Mouse (Mus musculus) hindbrain, embryonic 12.5 days (tissue): Measurements from ENCODE around the gene B3glct. TPM values are rescaled to one million over a fixed set of nuclear protein-coding genes. Genes with fewer than 3 reads are reported as not detected.

ENCODE experiments used
- ATAC-seq: fragments of 200-750 bp; cut with Nextera tagmentation; 2 replicates; pipeline ENCODE4 v1.8.0; 2017; ENCODE audit warnings: moderate TSS enrichment; ENCODE audit not compliant: low FRiP score
- H3K27ac ChIP-seq: fragments of 300-500 bp; sonication (generic); 2 replicates; pipeline ENCODE4 v1.5.1; 2016; ENCODE audit warnings: mild to moderate bottlenecking
- H3K27me3 ChIP-seq: fragments of 300-500 bp; sonication (generic); 2 replicates; pipeline ENCODE4 v1.6.1; 2016; ENCODE audit warnings: mild to moderate bottlenecking
- H3K36me3 ChIP-seq: fragments of 300-500 bp; sonication (generic); 2 replicates; pipeline ENCODE4 v1.6.1; 2016; ENCODE audit warnings: mild to moderate bottlenecking
- H3K4me1 ChIP-seq: fragments of 300-500 bp; sonication (generic); 2 replicates; pipeline ENCODE4 v1.6.1; 2016
- H3K4me2 ChIP-seq: fragments of 300-500 bp; sonication (generic); replicated peaks from 2 replicates; pipeline ENCODE4 v1.6.1; 2016; ENCODE audit warnings: mild to moderate bottlenecking
- H3K4me3 ChIP-seq: fragments of 300-500 bp; sonication (generic); 2 replicates; pipeline ENCODE4 v1.5.1; 2016; ENCODE audit warnings: mild to moderate bottlenecking
- H3K9ac ChIP-seq: fragments of 300-500 bp; sonication (generic); 2 replicates; pipeline ENCODE4 v1.6.1; 2016; ENCODE audit warnings: mild to moderate bottlenecking, moderate library complexity
- H3K9me3 ChIP-seq: fragments of 300-500 bp; sonication (generic); replicated peaks from 2 replicates; pipeline ENCODE4 v1.6.1; 2016; ENCODE audit warnings: mild to moderate bottlenecking
- WGBS: fragments of 180-500 bp; shearing (Covaris S2); methylation state at CpG from one replicate; pipeline ENCODE4 v1.1.7; 2016; 5-methylcytosine and 5-hydroxymethylcytosine counted together
- polyA plus RNA-seq: library from polyadenylated mRNA; unstranded; fragments of >200 nt; fragmentation: Nextera tagmentation; extraction: Ambion mirVana; gene quantifications from 2 replicates; pipeline ENCODE4 v1.2.1, GENCODE M21; 2016

Gene B3glct
- polyA plus RNA-seq, 1 experiment from 2014 or later = 16.3 TPM

DNA sequence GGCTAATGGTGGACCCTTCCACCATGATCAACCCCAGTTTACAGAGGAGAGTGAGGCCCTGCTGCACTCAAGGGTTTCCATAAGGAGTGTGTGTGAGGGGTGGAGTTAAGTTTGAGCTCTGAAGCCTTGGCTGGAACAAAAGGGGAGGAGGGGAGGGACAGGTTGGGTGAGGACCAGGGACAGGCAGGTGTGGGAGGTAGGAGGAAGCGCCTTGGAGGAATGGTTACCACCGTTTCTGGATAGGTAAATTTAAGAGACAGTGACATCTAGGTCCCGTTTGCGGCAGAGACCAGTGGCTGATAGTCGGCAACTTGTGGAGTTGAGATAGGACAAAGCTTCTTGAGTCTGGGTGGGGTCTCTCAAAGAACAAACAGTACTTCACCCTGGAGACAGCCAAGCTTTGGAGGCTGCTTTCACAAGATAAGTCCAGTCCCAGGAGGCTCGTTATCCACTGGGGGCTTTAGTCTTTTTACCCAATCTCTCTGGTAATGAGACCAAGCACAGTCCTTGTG, 29.1 kb upstream of the B3glct start:
- H3K27ac ChIP-seq = no peak overlapping the region
- H3K9ac ChIP-seq = no peak overlapping the region
- 72% methylated on average over 6 of the region's 6 CpGs for WGBS
- H3K4me2 ChIP-seq = no peak overlapping the region
- H3K4me1 ChIP-seq = peaks cover 8% of the 10 kb centered on the region
- H3K9me3 ChIP-seq = no peaks in the 10 kb centered on the region
- H3K4me3 ChIP-seq = no peak overlapping the region
- no peak for ATAC-seq
- H3K36me3 ChIP-seq = no peaks in the 10 kb centered on the region
- H3K27me3 ChIP-seq = no peaks in the 10 kb centered on the region; the same call in 1 of the 2 replicates

DNA sequence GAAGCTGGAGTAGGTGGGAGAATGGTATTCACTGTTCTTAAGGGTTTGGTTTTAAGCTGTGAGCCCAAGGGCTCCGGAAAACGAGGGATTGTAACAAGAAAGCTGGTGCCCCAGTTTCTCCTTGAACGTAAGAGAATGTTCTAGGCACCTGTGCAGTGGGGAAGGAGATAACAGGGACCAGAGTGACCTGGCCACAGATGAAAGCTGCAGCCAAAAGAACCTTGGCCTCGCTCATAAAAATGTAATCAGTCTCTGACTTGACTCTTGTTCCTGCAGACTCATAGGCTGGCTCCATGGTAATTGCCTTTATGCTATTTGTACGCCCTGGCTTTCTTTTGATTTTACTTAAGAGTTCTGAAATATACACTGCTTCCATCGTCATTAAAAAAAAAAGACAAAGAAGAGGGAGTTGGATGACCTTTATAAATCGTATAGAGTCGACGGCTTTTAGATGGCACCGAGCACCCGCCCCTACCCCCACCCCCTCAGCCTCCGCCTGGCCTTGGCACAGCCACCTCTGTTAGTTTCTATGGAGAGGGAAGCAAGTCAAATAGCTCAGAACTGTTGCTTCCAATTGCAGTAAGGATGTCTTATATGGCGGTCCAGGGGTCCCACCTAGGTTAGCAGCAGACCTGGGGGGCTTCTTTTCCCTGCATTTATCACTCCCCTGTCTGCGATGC, 28.4 kb upstream of the B3glct start:
- Histone ChIP-seq H3K36me3 (no peaks in the 10 kb centered on the region), H3K4me2 (no peak overlapping the region), H3K27ac (no peak overlapping the region), H3K27me3 (no peaks in the 10 kb centered on the region; the same call in 1 of the 2 replicates), H3K9ac (no peak overlapping the region), H3K4me1 (peaks cover 8% of the 10 kb centered on the region), H3K4me3 (no peak overlapping the region), H3K9me3 (no peaks in the 10 kb centered on the region)
- 88% methylated on average over 14 of the region's 14 CpGs for WGBS
- no peak for ATAC-seq

DNA sequence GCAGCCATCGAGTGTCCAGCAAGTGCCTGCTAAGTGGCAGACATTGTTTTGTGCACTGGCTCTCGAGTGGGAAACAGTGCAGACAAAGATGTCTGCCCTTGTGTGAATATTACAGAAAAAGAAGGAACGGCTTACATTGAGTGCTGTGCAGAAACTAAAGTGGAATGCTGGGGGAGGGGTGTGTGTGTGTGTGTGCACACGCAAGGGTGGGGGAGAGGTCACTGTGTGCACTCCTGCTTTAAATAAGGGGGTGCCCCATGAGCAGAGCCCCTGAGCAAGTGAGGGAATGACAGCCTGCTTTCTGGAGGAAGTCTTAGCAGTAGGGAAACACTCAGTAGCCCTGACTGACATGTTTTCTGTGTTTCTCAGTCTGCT, 27.9 kb upstream of the B3glct start:
- no peaks in the 10 kb centered on the region for H3K9me3 ChIP-seq

DNA sequence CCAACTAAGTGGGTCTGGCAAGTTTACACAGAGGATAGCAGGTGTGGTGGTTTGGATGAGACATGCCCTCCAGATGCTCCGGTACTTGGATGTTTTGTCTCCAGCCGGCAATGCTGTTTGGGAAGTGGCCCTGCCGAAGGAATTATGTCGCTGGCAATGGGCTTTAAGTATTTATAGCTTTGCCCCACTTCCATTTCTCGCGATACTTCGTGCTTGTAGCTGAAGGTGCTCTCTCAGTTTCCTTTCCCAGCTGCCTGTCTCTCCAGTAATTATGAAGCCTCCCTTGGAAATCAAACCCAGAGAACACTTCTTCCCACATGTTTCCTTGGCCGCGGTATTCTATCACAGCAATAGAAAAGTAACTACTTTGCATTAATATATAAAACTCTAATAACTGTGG, 22.4 kb upstream of the B3glct start:
- whole genome bisulfite sequencing = 94% methylated on average over 9 of the region's 9 CpGs
- no peak overlapping the region for H3K4me2 ChIP-seq
- no peaks in the 10 kb centered on the region for H3K36me3 ChIP-seq
- no peak for ATAC-seq
- H3K4me3 ChIP-seq = no peak overlapping the region
- H3K27ac ChIP-seq = no peak overlapping the region
- H3K4me1 ChIP-seq = peaks cover 7% of the 10 kb centered on the region; the same call in 1 of the 2 replicates
- no peaks in the 10 kb centered on the region for H3K27me3 ChIP-seq
- H3K9me3 ChIP-seq = no peaks in the 10 kb centered on the region
- no peak overlapping the region for H3K9ac ChIP-seq

More for the DNA sequence above, 27.9 kb upstream of the B3glct start:
- peaks cover 8% of the 10 kb centered on the region for H3K4me1 ChIP-seq
- WGBS = 70% methylated on average over 4 of the region's 4 CpGs
- H3K9ac ChIP-seq = no peak overlapping the region
- H3K36me3 ChIP-seq = no peaks in the 10 kb centered on the region
- H3K27ac ChIP-seq = no peak overlapping the region
- ATAC-seq = no peak
- no peak overlapping the region for H3K4me3 ChIP-seq
- no peak overlapping the region for H3K4me2 ChIP-seq
- no peaks in the 10 kb centered on the region; the same call in 1 of the 2 replicates for H3K27me3 ChIP-seq

DNA sequence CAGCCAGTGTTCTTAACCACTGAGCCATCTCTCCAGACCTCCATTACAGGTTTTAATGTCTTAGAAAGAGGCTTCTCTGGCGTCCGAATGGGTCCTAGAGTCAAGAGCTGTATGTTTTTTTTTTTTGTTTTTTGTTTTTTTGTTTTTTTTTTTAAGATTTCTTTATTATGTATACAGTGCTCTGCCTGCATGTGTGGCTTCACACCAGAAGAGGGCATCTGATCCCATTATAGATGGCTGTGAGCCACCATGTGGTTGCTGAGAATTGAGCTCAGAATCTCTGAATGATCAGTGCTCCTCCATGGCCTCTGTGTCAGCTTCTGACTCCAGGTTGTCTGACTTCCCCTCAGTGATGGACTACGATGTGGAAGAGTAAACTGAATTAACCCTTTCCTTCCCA, 20.0 kb upstream of the B3glct start:
- WGBS = 60% methylated on average over 3 of the region's 3 CpGs
- no peak for ATAC-seq
- H3K4me3 ChIP-seq = no peak overlapping the region

DNA sequence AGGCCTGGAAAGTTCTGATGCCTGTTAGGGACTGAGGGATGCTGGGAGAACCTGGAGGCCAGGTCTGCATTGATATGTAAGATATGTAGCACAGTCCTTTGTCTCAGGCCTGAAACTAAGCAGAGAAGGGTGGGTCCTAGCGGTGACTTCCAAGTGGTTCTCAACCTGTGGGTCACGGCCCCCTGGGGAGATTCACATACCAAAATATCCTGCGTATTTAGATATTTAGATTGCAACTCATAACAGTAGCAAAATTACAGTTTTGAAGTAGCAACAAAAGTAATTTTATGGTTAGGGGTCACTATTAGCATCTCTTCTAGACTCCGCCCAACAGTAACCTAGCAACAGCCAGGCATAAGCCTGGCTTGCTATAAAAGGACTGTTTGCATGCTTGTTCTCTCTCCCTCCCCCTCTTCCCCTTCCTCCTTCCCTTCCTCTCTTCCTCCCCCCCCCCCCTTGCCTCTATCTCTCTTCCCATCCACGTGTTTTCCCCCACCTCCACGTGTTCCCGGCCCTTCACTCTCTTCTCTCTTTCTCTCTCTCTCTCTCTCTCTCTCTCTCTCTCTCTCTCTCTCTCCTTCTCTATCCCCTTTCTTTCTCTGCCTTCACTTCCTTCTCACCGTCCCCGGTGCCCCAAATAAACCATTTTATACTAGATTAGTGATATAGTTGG, 19.2 kb upstream of the B3glct start:
- peaks cover 7% of the 10 kb centered on the region; the same call in 1 of the 2 replicates for H3K4me1 ChIP-seq
- 62% methylated on average over 9 of the region's 9 CpGs for WGBS
- no peak overlapping the region for H3K9ac ChIP-seq
- H3K9me3 ChIP-seq = no peaks in the 10 kb centered on the region; the same call in 1 of the 2 replicates
- H3K27me3 ChIP-seq = no peaks in the 10 kb centered on the region
- H3K27ac ChIP-seq = no peak overlapping the region
- H3K4me2 ChIP-seq = no peak overlapping the region
- 0 out of 2 replicates have a peak, but pooled peaks have one; percentile 46 for ATAC-seq
- H3K36me3 ChIP-seq = no peaks in the 10 kb centered on the region
- no peak overlapping the region for H3K4me3 ChIP-seq

More for the DNA sequence above, 20.0 kb upstream of the B3glct start:
- H3K27ac ChIP-seq = no peak overlapping the region
- no peak overlapping the region for H3K9ac ChIP-seq
- H3K4me2 ChIP-seq = no peak overlapping the region
- no peaks in the 10 kb centered on the region; the same call in 1 of the 2 replicates for H3K9me3 ChIP-seq
- peaks cover 7% of the 10 kb centered on the region; the same call in 1 of the 2 replicates for H3K4me1 ChIP-seq
- no peaks in the 10 kb centered on the region for H3K27me3 ChIP-seq
- no peaks in the 10 kb centered on the region for H3K36me3 ChIP-seq

DNA sequence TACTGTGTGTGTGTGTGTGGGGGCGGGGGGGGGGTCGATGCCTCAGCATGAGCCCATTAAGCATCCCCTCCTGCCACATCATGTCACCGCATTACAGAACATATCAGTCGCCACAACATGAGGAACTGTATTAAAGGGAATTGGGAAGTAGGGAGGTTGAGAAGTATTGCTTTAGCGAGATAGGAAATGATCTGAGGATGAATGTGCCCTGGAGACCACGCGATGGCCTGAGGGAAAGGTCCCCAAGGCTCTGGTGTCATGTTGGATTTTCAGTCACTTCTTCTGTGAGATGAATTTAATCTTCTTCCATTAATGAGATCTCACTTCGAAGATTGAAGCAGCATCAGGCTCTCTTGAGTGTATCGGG, 18.6 kb upstream of the B3glct start:
- H3K9me3 ChIP-seq = no peaks in the 10 kb centered on the region; the same call in 1 of the 2 replicates
- no peak overlapping the region for H3K27ac ChIP-seq
- no peak for ATAC-seq
- H3K9ac ChIP-seq = no peak overlapping the region
- no peak overlapping the region for H3K4me3 ChIP-seq
- peaks cover 7% of the 10 kb centered on the region; the same call in 1 of the 2 replicates for H3K4me1 ChIP-seq
- no peaks in the 10 kb centered on the region for H3K27me3 ChIP-seq
- WGBS = 49% methylated on average over 9 of the region's 9 CpGs
- no peaks in the 10 kb centered on the region for H3K36me3 ChIP-seq
- no peak overlapping the region for H3K4me2 ChIP-seq

DNA sequence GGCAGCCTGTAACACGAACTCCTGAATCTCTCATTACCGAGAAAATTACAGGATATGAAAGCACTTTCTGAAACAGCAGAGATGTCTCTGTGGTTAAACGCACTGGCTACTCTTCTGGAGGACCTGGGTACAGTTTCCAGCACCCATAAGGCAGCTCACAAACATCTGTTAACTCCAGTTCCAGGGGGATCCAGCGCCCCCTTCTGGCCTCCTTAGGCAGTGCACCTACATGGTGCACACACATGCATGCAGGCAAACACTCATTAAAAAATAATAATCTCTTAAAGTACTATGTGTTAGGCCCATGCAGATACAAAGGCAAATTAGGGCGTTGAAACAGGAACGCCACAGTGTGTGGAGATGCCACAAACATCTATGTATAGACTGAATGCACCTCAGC, 16.6 kb upstream of the B3glct start:
- Histone ChIP-seq H3K27ac (no peak overlapping the region), H3K4me2 (no peak overlapping the region), H3K27me3 (no peaks in the 10 kb centered on the region), H3K4me1 (peaks cover 7% of the 10 kb centered on the region; the same call in 1 of the 2 replicates), H3K4me3 (no peak overlapping the region), H3K36me3 (no peaks in the 10 kb centered on the region), H3K9me3 (no peaks in the 10 kb centered on the region; the same call in 1 of the 2 replicates), H3K9ac (no peak overlapping the region)
- WGBS = 89% methylated on average over 6 of the region's 6 CpGs
- no peak for ATAC-seq

DNA sequence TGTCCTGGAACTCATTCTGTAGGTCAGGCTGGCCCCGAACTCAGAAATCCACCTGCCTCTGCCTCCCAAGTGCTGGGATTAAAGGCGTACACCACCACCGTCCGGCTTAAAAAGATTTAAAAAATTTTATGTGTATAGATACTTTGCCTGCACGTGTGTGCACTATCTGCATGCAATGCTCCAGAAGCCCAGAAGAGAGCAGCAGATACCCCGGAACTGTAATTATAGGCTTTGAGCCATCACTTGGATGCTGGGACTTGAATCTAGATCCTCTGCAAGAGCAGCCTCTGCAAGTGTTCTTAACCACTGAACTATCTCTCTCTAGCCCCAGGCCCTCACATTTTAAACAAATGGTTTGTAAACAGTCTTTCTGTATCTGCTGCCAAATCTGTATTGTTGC, 15.1 kb upstream of the B3glct start:
- H3K9ac ChIP-seq = no peak overlapping the region
- ATAC-seq = no peak
- no peak overlapping the region for H3K4me2 ChIP-seq
- H3K27me3 ChIP-seq = no peaks in the 10 kb centered on the region
- WGBS = 89% methylated on average over 6 of the region's 6 CpGs
- H3K36me3 ChIP-seq = no peaks in the 10 kb centered on the region
- H3K4me3 ChIP-seq = no peak overlapping the region
- H3K27ac ChIP-seq = no peak overlapping the region
- H3K4me1 ChIP-seq = peaks cover 7% of the 10 kb centered on the region; the same call in 1 of the 2 replicates
- H3K9me3 ChIP-seq = no peaks in the 10 kb centered on the region; the same call in 1 of the 2 replicates

DNA sequence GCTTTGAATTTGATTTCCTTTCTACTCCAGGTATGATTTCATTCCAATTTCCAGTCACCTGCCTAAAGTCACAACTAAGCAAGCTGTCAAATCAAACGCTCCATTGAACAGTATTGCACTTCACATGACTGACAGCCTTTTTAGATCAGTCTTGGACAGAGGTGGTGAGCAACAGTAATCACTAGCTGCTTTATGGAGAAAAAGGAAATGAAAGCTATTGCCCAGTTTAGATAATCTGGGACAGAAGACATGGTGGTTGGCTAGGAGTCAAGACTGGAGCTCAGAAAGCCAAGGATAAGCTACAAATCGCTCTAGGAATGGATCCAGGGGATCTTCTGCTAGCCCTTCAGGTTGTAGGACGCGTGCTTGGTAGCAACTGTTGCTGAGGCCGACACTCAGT, 14.6 kb upstream of the B3glct start:
- H3K27ac ChIP-seq = no peak overlapping the region
- no peaks in the 10 kb centered on the region for H3K36me3 ChIP-seq
- 86% methylated on average over 5 of the region's 5 CpGs for WGBS
- no peak overlapping the region for H3K4me2 ChIP-seq
- H3K4me3 ChIP-seq = no peak overlapping the region
- no peak overlapping the region for H3K9ac ChIP-seq
- no peaks in the 10 kb centered on the region for H3K27me3 ChIP-seq
- no peaks in the 10 kb centered on the region; the same call in 1 of the 2 replicates for H3K9me3 ChIP-seq
- H3K4me1 ChIP-seq = peaks cover 7% of the 10 kb centered on the region; the same call in 1 of the 2 replicates
- no peak for ATAC-seq

DNA sequence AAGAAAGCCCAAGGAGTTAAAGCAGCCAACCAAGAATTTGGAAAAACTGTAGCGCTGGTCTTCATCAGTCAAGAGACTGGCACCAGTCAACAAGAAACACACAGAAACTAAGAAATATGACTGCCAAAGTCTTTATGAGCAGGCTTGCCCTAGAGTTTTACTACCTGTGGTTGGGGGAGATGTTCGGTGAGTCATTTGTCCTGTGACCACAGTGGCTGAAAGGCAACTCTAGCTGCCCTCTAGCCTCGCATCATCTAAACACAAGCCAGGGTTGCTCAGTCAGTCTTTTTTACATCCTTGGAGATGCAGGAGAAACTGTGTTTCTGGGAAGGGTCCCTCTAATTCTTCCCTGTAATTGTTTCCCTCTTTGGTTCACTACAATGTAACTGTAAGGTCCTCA, 834 bp upstream of the B3glct start:
- Histone ChIP-seq H3K36me3 (no peaks in the 10 kb centered on the region), H3K9me3 (no peaks in the 10 kb centered on the region), H3K4me3 (no peak overlapping the region), H3K4me1 (peaks cover 10% of the 10 kb centered on the region), H3K27me3 (peaks cover 4% of the 10 kb centered on the region), H3K4me2 (no peak overlapping the region), H3K9ac (no peak overlapping the region), H3K27ac (no peak overlapping the region)
- ATAC-seq = no peak
- 96% methylated on average over 3 of the region's 3 CpGs for WGBS

DNA sequence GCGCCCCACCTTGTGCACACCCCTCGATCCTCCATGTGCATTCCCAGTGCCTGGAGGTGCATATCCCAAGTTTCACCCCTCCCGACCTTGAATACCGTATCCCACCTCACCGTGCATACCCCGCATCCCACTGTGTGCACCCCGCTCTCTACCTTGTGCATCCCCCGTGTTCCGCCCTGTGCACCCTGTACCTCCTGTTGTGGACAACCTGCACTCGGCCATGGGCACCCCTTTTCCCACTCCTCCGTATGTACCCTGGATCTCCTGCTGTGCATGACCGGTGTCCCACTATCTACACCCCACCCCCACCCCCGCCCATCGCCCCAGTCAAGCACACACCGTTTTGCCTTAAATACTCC, 939 bp downstream of the B3glct start:
- ATAC-seq = no peak
- H3K4me3 ChIP-seq = peak overlapping the region; percentile 76
- H3K9ac ChIP-seq = peak overlapping the region; percentile 86
- peak overlapping the region; percentile 95 for H3K4me2 ChIP-seq
- no peak overlapping the region for H3K27ac ChIP-seq
- no peaks in the 10 kb centered on the region for H3K36me3 ChIP-seq
- WGBS = under 1% methylated on average over 15 of the region's 15 CpGs
- H3K27me3 ChIP-seq = peaks cover 4% of the 10 kb centered on the region
- H3K9me3 ChIP-seq = no peaks in the 10 kb centered on the region
- peaks cover 10% of the 10 kb centered on the region for H3K4me1 ChIP-seq
